Mouse (Mus musculus) intestine, postnatal 0 days (tissue): ENCODE data around the gene Car4. TPM values are rescaled to one million over a fixed set of nuclear protein-coding genes. Genes with fewer than 3 reads are reported as not detected.
A peak's percentile ranks its signal among the peaks of the same experiment; 100 is the strongest.

Experiments used
- ATAC-seq: fragments of 200-750 bp; cut with Nextera tagmentation; 2 replicates; pipeline ENCODE4 v1.8.0; 2017; ENCODE audit warnings: mild to moderate bottlenecking, moderate TSS enrichment, moderate library complexity
- H3K27ac ChIP-seq: fragments of 300-500 bp; sonication (generic); 2 replicates; pipeline ENCODE4 v1.5.1; 2014; ENCODE audit warnings: mild to moderate bottlenecking, low read depth, low read length, moderate library complexity
- H3K27me3 ChIP-seq: fragments of 300-500 bp; sonication (generic); replicated peaks from 2 replicates; pipeline ENCODE4 v1.6.1; 2014; ENCODE audit warnings: low read length, mixed read lengths; ENCODE audit not compliant: control insufficient read depth, insufficient read depth
- H3K36me3 ChIP-seq: fragments of 300-500 bp; sonication (generic); 2 replicates; pipeline ENCODE4 v1.6.1; 2014; ENCODE audit warnings: mild to moderate bottlenecking, moderate library complexity; ENCODE audit not compliant: control insufficient read depth, insufficient read depth
- H3K4me1 ChIP-seq: fragments of 300-500 bp; sonication (generic); replicated peaks from 2 replicates; pipeline ENCODE4 v1.6.1; 2014; ENCODE audit warnings: antibody characterized with exemption, low read length, mixed read lengths; ENCODE audit not compliant: control insufficient read depth, insufficient read depth
- H3K4me2 ChIP-seq: fragments of 300-500 bp; sonication (generic); replicated peaks from 2 replicates; pipeline ENCODE4 v1.6.1; 2014; ENCODE audit warnings: low read depth, mild to moderate bottlenecking, moderate library complexity
- H3K4me3 ChIP-seq: fragments of 300-500 bp; sonication (generic); 2 replicates; pipeline ENCODE4 v1.5.1; 2014; ENCODE audit warnings: low read depth, low read length
- H3K9ac ChIP-seq: fragments of 300-500 bp; sonication (generic); 2 replicates; pipeline ENCODE4 v1.6.1; 2014; ENCODE audit warnings: mild to moderate bottlenecking, low read depth, low read length
- H3K9me3 ChIP-seq: fragments of 300-500 bp; sonication (generic); 2 replicates; pipeline ENCODE4 v1.6.1; 2016; ENCODE audit warnings: mixed run types; ENCODE audit not compliant: control insufficient read depth
- CTCF ChIP-seq: sonication (generic); IDR thresholded peaks from 2 replicates; pipeline ENCODE4 v1.5.1; 2016; ENCODE audit warnings: low read depth, mild to moderate bottlenecking, control low read depth, antibody characterized with exemption, moderate library complexity
- WGBS: fragments of 180-500 bp; shearing (Covaris S2); extraction: QIAGEN DNeasy Blood & Tissue Kit; methylation state at CpG from one replicate; pipeline ENCODE4 v1.1.7; 2014; 5-methylcytosine and 5-hydroxymethylcytosine counted together
- polyA plus RNA-seq: library from polyadenylated mRNA; unstranded; fragments of >200 nt; fragmentation: Nextera tagmentation; extraction: Ambion mirVana; gene quantifications from 2 replicates; pipeline ENCODE4 v1.2.1, GENCODE M21; 2015

Gene Car4
- polyA plus RNA-seq, 1 experiment from 2014 or later: 0.33 TPM

DNA sequence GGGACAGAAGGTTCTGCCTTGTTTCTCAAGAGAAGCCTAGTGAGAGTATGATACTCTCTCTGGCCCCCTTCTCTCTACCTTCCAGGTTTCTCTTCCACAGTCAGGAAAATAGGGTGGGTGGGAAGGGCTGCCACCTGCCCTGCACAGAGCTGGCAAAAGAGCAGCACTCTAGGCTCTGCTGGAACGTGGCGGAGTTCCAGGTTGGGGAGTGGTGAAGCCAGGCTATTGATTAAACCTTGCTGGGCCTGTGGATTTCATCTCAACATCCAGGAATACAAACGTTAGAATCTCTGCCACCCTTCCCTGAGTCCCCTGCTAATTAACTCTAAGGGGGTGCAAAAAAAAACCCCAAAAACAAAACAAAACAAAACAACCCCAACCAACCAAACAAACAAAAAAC, 9.1 kb upstream of the Car4 start:
- Histone ChIP-seq H3K9ac (no peak overlapping the region), H3K4me2 (no peak overlapping the region), H3K36me3 (no peaks in the 10 kb centered on the region), H3K27ac (no peak overlapping the region), H3K9me3 (no peaks in the 10 kb centered on the region), H3K27me3 (peaks cover 13% of the 10 kb centered on the region), H3K4me1 (no peaks in the 10 kb centered on the region), H3K4me3 (no peak overlapping the region)
- no peak for ATAC-seq
- no peak for TF ChIP-seq CTCF
- 41% methylated on average over 3 of the region's 3 CpGs for WGBS

DNA sequence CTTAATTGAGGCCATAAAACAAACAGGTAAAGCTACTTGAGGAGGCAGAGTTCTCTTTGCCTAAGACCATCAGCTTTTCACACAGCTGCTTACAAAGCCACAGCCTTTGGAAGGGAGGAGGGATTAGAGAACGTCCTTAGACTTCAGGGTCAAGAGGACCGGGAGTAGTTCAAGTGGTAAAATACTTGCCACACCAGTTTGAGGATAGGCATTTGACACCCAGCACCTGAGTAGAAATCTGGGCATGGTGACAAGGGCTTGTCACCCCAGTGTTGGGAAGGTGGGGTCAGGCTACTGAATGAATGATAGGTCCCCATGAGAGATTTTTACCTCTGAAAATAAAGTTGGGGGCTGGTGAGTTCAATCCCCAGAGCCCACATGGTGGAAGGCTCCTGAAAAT, 5.0 kb upstream of the Car4 start:
- no peak for TF ChIP-seq CTCF
- no peak overlapping the region for H3K4me3 ChIP-seq
- H3K9ac ChIP-seq: no peak overlapping the region
- peaks cover 19% of the 10 kb centered on the region for H3K27me3 ChIP-seq
- H3K27ac ChIP-seq: no peak overlapping the region
- WGBS: 19% methylated on average over 2 of the region's 2 CpGs
- no peaks in the 10 kb centered on the region for H3K36me3 ChIP-seq
- no peak overlapping the region for H3K4me2 ChIP-seq
- no peaks in the 10 kb centered on the region for H3K4me1 ChIP-seq
- no peaks in the 10 kb centered on the region for H3K9me3 ChIP-seq
- no peak for ATAC-seq

DNA sequence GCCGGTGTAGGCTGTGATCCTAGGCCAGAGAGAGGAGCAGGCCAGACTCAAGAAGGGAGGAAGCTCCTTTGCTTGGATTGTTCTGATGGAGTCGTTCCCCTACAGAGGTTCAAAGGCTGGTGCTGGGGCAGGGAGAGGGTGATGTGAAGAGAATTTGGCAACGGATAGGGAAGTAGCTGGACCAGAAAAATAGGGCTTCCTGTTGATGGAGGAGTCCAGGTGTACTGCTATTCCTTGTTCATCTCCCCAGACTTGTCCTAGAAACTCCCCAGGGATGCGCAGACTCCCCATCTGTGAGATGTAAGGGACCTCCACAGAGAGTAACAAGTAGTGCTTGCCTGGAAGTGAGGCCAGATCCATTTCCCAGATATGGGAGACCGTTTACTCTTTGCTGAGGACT, 1.2 kb upstream of the Car4 start:
- peaks cover 29% of the 10 kb centered on the region for H3K27me3 ChIP-seq
- H3K4me3 ChIP-seq: no peak overlapping the region
- no peaks in the 10 kb centered on the region for H3K36me3 ChIP-seq
- WGBS: 26% methylated on average over 5 of the region's 5 CpGs
- no peak overlapping the region for H3K9ac ChIP-seq
- no peak overlapping the region for H3K4me2 ChIP-seq
- ATAC-seq: no peak
- TF ChIP-seq CTCF: no peak
- no peaks in the 10 kb centered on the region for H3K4me1 ChIP-seq
- H3K27ac ChIP-seq: no peak overlapping the region
- no peaks in the 10 kb centered on the region for H3K9me3 ChIP-seq

DNA sequence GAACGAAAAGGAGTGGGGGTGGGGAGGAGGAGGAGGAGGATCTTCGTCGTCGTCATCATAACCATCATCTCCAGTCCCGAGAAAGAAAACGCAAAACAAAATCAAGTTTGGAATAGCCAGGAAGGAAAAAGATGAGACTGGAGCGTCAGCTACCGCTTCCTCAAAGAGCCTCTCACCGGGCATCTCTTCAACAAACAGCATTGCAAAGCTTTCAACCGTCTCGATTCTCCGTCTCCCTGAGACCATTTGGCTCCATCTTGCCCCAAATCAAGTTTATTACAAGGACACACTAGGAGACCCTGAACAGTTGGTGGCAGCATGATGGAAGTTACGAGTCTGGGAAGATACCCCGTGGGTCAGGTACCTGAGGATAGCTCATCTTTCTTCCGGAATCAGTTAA, 415 bp upstream of the Car4 start:
- Histone ChIP-seq H3K36me3 (no peaks in the 10 kb centered on the region), H3K27ac (no peak overlapping the region), H3K9me3 (no peaks in the 10 kb centered on the region), H3K27me3 (peaks cover 29% of the 10 kb centered on the region), H3K4me2 (peak overlapping the region; percentile 46), H3K9ac (no peak overlapping the region), H3K4me3 (peak overlapping the region; percentile 18), H3K4me1 (no peaks in the 10 kb centered on the region)
- ATAC-seq: no peak
- WGBS: 6% methylated on average over 15 of the region's 15 CpGs
- TF ChIP-seq CTCF: no peak

DNA sequence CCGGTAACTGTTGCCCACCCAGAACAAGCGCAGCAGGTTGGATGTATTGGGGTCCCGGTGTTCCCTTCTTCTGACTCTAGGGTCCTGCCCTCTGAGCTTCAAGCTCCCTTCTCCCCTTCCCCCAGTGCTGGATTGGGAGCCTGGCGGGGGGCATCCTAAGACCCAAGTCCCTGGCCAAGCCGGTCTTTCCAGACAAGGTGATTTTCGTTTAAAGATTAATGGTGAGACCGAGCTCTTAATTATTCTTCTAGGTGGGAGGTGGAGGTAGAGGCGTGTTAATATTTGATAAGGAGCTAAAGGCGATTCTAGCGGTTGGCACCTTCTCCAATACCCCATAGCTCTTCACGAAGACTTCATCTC, 665 bp downstream of the Car4 start:
- no peak overlapping the region for H3K27ac ChIP-seq
- no peak for TF ChIP-seq CTCF
- peaks cover 29% of the 10 kb centered on the region for H3K27me3 ChIP-seq
- no peak overlapping the region for H3K4me3 ChIP-seq
- WGBS: 4% methylated on average over 11 of the region's 11 CpGs
- H3K9ac ChIP-seq: no peak overlapping the region
- peak overlapping the region; percentile 46 for H3K4me2 ChIP-seq
- H3K4me1 ChIP-seq: no peaks in the 10 kb centered on the region
- no peak for ATAC-seq
- H3K9me3 ChIP-seq: no peaks in the 10 kb centered on the region
- no peaks in the 10 kb centered on the region for H3K36me3 ChIP-seq

DNA sequence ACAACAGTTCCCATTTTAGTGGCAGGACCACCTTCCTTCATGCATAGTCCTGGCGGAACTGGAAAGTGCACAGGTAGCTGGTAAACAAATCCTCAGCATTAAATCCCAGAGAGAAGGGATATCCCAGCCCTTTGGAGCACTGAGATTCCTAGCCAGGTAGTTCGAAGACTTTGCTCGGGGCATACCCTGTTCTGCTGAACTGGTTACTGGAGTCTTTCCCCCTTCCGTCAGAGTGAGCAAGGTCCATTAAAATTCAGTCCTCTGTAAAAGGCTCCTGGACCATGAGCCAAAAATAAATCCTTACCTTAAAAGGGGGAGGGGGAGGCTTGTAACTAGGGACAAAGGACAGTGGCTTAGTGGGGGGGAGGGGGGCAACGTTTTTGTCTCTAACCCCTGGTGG, 1.6 kb downstream of the Car4 start:
- no peaks in the 10 kb centered on the region for H3K4me1 ChIP-seq
- no peak overlapping the region for H3K27ac ChIP-seq
- no peak overlapping the region for H3K4me3 ChIP-seq

DNA sequence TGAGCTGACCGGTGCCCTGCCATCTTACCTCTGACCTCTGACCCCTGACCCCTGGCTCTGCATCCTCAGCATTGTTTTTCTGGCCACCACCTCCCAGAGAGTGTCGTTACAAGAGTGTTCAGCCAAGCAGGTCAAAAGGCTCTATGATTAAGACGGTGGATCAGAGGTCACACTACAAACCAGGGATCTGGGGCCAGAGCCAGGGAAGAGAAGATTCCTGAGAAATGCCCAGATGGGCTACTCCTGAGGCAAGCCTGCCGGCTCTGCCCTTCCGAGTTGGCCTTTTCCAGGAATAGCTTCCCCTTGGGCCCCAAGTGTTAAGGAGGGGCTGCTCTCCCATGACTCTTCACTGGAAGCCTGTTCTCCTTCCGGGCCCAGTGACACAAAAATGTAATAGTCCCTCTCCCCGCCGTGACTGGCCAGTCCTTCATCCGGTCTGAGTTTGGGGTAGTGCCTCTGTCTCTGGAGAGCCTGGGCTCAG, 2.2 kb downstream of the Car4 start:
- no peak for ATAC-seq
- no peak for TF ChIP-seq CTCF
- Histone ChIP-seq H3K4me2 (peak overlapping the region; percentile 13; the same call in 1 of the 2 replicates), H3K4me1 (no peaks in the 10 kb centered on the region), H3K9me3 (no peaks in the 10 kb centered on the region), H3K27me3 (peaks cover 29% of the 10 kb centered on the region), H3K4me3 (no peak overlapping the region), H3K9ac (no peak overlapping the region), H3K36me3 (no peaks in the 10 kb centered on the region), H3K27ac (no peak overlapping the region)
- WGBS: 7% methylated on average over 9 of the region's 9 CpGs

More for the DNA sequence above, 1.6 kb downstream of the Car4 start:
- H3K9ac ChIP-seq: no peak overlapping the region
- no peaks in the 10 kb centered on the region for H3K9me3 ChIP-seq
- no peak overlapping the region for H3K4me2 ChIP-seq
- peaks cover 29% of the 10 kb centered on the region for H3K27me3 ChIP-seq
- TF ChIP-seq CTCF: no peak
- 34% methylated on average over 5 of the region's 5 CpGs for WGBS
- ATAC-seq: no peak
- H3K36me3 ChIP-seq: no peaks in the 10 kb centered on the region
